Mouse (Mus musculus) 416B (cell line): Measurements from ENCODE around the gene Samd5.

Source experiments
- DNase-seq: peaks from one replicate; pipeline ENCODE4 v3.0.0; 2011; ENCODE audit warnings: low read depth

The Samd5 gene

DNA sequence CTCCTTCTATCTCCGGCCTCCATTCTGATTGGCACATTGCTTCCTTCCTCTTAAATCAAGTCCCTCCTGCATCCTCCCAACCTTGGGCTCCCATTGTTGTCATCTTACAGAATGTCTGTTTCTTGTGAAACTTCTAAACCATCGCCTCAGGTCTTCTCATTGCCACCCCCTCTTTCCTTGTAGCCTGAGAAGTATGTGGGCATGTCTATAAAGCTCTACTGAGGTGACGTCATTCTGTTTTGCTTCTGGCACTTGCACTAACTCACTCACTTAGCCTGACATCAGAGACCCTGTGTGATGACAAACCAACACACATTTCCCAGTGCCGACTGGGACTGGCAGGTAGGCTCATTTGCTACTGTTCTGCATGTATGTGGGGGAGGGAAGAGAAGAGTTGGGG lies 100.9 kb downstream of the Samd5 start:
- peak; percentile 19 for DNase-seq
